Mouse (Mus musculus) megakaryocyte, embryonic 14.5 days (primary cell): ENCODE data around the gene Arf3.

Experiments
- FLI1 ChIP-seq: IDR thresholded peaks from 2 replicates; pipeline ENCODE4 v1.6.1; 2012; ENCODE audit warnings: low read length, inconsistent platforms, mixed read lengths
- GATA1 ChIP-seq: IDR thresholded peaks from 3 replicates; pipeline ENCODE4 v1.6.1; 2012; ENCODE audit warnings: mixed read lengths, low read length, inconsistent platforms, borderline replicate concordance

DNA sequence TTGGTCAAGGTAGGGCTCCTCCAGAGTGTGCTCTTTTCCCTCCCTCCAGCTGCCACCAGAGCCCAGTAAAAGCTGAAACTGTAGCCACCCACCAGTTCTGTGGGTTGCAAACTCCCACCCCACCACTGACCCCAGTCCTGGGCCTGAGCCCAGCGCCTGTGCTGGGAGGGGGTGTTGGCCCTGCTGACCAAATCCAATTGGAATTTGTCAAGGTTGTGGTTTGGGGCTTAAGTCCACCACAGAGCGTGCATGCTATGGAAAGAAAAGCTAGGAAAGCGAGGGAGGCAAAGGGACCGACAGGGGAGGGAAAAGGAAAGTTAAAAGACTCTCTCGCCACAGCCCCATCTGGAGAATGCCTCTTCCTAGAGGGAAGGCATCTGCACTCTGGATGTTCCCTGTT lies 5.2 kb upstream of the Arf3 start:
- TF ChIP-seq GATA1 (no peak), FLI1 (no peak)
